Mouse (Mus musculus): Measurements from ENCODE around the gene Ccdc138.
"Not testable (repeated sequence)": the region's sequence is repeated elsewhere in the genome, so short reads cannot be mapped to it uniquely, and the experiment has no call there.

The Ccdc138 gene

DNA sequence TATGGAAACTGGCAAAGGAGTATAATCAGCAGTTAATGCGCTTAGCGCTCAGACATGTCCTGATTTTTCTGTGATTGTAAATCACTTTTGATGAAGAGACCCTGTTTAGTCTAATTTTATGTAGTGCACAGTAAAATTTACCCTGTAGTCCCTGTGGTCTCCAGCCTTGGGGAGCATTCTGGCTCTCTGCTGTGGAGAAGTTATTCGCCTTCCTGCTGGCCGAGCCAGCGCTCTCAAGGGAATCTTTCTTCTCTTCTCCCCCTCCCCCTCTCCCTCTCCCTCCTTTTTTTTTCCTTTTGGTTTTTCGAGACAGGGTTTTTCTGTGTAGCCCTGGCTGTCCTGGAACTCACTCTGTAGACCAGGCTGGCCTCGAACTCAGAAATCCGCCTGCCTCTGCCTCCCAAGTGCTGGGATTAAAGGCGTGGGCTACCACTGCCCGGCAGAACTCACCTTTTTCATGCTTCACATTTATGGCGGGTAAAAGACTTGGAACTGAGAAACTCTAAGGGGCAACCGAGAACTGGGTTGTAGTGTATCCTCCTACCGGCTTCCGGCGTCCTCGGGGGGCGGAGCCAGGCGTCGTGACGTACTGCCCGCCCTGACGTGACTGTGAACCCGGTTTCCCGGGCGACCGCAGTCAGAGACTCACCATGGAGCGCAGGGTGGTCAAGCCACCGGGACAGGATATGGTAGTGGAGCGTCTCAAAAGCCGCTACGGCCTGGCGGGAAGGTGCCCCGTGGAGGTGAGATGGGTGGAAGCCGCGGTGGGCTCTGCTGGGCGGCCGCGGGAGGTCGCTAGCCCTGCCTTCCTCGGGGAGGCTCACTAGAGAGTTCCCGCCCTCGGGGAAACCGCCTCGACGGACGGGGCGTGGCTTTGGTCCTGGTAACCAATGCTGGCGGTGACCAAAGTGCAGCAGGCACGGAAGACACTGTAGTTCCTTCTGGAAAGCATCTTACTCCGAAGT, at the start of gene Ccdc138:
Gene Ccdc138, plus strand, starts transcription at position 629 of the 965 bp plus-strand sequence.
- peak; percentile 75 to 90 for DNase-seq (ENCODE audit: low spot score in 2 of 2)

DNA sequence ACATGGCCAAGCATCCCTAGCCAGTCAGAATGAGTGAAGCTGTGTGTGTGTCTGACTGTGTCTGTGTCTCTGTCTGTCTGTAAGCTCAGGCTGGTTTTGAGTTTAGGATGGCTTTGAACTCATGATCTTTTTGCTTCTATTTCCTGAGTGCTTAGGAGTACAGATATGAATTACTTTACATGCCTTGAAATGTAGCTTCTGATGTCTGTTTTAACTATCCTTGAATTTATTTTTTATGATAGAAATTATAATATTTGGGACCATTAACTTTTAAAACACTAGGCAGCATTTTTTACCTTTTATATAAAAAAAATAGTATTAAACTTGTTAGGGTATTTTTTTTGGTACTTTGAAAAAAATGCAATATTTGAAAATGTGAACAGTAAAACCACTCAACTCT, 46.2 kb upstream of the Ccdc138 start:
- DNase-seq (ENCODE audit: low spot score in 2 of 2), result no peak

DNA sequence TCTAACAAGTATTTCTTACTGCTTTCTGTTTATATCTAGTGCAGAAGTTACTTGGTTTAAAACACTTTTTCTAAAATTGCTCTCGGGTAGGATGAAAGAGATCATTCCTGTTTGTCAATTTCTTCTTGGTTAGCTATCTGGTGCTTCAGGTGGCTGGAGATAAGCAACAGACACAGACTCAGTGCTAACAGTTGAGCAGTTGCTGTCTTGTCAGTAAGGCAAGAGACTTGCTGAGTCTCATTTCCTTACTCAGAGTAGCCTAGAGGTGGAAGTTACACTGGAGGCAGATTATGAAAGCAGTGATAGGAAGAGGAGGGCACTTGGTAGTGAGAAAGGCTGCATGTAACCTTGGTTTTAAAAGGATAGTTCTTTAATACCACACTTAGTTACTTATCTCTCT, 45.6 kb upstream of the Ccdc138 start:
- DNase-seq (ENCODE audit: low spot score in 2 of 2), result no peak

- no peak for DNase-seq (ENCODE audit: low spot score in 2 of 2)
These were observed 37.9 kb upstream of the Ccdc138 start for GRCm38 (mm10) chr10:58459896-58460295.

DNA sequence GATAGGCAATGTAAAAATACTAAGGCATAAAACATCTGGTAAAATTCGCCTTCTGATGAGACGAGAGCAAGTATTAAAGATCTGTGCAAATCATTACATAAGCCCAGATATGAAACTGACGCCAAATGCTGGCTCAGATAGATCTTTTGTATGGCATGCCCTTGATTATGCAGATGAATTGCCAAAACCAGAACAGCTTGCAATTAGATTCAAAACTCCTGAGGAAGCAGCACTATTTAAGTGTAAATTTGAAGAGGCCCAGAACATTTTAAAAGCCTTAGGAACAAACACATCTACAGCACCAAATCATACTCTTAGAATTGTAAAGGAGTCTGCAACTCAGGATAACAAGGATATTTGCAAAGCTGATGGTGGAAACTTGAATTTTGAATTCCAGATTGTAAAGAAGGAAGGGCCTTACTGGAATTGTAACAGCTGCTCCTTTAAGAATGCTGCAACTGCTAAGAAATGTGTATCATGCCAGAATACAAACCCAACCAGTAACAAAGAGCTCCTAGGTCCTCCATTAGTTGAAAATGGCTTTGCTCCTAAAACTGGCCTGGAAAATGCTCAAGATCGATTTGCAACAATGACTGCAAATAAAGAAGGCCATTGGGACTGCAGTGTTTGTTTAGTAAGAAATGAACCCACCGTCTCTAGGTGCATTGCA, 20.5 kb upstream of the Ccdc138 start:
- DNase-seq (ENCODE audit: low spot score in 2 of 2), result peak; percentile 35 to 38

DNA sequence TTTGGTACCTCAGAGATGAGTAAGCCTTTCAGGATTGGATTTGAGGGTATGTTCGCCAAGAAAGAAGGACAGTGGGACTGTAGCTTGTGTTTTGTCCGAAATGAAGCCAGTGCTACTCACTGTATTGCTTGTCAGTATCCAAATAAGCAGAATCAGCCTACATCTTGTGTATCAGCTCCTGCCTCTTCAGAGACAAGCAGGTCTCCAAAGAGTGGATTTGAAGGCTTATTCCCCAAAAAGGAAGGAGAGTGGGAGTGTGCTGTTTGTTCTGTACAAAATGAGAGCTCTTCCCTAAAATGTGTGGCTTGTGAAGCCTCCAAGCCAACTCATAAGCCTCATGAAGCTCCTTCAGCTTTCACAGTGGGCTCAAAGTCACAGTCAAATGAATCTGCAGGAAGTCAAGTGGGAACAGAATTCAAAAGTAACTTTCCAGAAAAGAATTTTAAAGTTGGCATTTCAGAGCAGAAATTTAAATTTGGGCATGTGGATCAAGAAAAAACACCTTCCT, 19.6 kb upstream of the Ccdc138 start:
- DNase-seq (ENCODE audit: low spot score in 2 of 2), result no peak

- no peak for DNase-seq (ENCODE audit: low spot score in 2 of 2)
These were observed 17.7 kb upstream of the Ccdc138 start for GRCm38 (mm10) chr10:58479954-58480490.

- no peak for DNase-seq (ENCODE audit: low spot score in 2 of 2)
These were observed 6.7 kb upstream of the Ccdc138 start for GRCm38 (mm10) chr10:58491031-58491430.

DNA sequence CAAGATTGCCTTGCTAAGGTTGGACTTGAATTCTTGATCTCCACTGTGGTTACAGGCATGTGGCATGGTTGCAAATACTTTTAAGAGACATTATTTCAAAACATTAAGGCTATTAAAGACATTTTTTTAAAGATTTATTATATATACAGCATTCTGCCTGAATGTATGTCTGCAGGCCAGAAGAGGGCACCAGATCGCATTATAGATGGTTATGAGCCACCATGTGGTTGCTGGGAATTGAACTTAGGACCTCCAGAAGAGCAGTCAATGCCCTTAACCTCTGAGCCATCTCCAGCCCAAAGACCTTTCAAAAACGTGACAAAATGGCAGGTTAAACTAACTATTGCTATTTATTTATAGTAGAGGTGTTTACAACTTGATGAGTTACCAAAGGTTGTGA, 2.1 kb upstream of the Ccdc138 start:
- no peak for DNase-seq (ENCODE audit: low spot score in 2 of 2)

DNA sequence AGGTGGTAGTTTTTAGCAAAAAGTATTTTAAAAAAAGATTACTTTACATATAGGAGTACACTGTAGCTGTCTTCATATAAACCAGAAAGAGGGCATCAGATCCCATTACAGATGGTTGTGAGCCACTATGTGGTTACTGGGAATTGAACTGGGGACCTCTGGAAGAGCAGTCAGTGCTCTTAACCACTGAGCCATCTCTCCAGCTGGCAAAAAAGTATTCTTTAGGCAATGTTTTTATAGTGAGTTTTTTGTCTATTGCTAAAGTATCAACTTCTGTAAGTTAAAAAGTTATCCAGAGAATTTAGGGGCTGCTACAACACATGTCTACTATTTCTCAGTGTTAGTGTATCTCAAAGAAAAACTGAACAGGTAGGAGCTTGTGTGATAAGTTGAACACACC, 1.0 kb upstream of the Ccdc138 start:
- no peak for DNase-seq (ENCODE audit: low spot score in 2 of 2)

DNA sequence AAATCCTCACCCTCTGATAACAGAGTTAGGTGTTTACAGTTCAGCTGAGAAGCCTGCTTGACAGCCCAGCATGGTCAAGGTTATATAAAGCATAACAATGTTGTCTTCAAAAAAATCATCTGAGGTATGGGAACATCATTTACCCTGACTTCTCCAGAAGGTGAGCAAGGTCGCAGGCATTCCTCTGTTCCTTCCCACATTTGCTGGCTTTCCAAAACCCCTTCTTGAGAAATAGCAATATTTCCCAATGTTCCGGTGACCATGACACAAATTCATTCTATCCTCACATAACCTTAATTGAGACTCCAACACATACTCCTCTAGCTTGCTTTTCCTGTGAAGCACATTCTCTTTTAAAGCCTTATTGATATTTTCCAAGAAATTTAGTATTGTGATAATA, 768 bp downstream of the Ccdc138 start:
- DNase-seq (ENCODE audit: low spot score in 2 of 2), result no peak

DNA sequence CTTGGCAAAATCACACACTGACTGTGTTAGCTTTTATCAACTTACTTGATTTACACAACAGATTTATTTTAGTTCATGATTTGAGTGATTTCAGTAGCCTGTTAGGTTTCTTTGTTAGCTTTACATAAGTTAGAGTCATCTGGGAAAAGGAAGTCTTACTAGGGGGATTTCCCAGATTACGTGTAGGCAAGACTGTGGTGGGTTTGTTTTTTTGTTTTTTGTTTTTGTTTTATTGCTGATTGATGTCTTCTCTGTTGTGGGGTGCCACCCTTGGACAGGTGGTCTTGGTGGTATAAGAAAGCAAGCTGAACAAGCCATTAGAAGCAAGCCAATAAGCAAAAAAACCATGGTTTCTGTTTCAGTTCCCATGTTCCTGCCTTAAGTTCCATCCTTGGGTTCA, 31.6 kb downstream of the Ccdc138 start:
- no peak for DNase-seq (ENCODE audit: low spot score in 2 of 2)

DNA sequence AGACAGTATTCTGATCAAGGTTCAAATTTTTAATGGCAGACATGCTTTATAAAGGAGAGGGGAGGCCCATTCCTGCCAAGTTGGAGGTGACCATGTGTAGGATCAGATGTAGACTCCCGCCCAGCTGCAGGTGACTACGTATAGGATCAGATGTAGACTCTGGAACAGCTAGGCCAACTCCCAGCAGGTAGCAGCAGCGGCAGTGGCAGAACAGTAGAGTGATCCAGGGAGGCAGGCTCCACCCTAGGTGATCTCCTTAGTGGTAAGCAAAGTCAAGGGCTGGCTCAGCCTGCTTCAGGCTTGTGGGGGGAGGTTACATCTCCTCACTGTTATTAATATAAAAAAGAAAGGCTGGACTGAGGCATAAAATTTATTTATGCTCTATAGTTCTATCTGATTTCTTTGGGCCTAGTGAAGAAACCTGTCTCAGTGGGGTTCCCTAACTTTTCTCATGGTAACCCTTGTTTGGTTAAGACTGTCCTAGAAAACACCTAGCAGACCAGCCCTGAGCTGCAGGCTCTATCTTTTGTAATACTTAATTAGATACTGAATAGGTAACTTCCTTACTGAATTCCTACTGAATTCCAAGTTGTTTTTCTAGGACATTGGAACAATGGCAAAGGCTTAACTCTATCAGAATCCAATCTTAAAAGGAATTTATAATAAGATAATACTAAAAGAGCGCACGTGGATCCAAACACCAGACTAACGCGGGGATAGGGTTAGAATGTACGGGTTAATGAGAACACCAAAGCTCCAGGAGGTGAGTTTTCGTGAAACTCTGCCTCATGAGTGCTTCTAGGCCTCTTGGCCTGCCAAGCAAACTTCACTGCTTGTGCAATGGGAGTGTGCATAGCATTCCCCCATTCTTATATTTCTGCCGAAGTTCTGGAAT, 33.4 kb downstream of the Ccdc138 start:
- no peak for DNase-seq (ENCODE audit: low spot score in 2 of 2)

DNA sequence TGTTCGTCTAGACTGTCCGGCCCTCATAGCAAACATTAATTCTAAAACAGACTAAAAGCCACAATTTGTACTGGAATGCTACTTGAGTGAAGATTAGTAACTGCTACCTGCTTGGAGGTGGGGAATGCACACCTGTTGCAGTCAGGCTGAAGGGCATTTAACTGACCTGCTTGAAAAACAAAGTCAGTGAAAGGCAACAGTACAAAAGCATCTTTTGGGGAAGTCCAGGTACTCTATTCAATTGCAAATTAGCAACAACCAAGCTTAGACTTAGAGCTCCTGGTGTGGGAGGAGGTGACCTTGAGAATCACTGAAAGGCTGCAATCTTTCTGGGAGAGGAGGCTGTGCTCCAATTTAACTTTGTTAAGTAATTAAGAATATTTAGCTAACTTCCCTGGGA, 34.4 kb downstream of the Ccdc138 start:
- DNase-seq (ENCODE audit: low spot score in 2 of 2), result no peak

GRCm38 (mm10) chr10:58536276-58536675, 38.5 kb downstream of the Ccdc138 start:
- DNase-seq (ENCODE audit: low spot score in 2 of 2), result not testable (repeated sequence)

- no peak for DNase-seq (ENCODE audit: low spot score in 2 of 2)
These were observed 42.9 kb downstream of the Ccdc138 start for GRCm38 (mm10) chr10:58540613-58541012.

DNA sequence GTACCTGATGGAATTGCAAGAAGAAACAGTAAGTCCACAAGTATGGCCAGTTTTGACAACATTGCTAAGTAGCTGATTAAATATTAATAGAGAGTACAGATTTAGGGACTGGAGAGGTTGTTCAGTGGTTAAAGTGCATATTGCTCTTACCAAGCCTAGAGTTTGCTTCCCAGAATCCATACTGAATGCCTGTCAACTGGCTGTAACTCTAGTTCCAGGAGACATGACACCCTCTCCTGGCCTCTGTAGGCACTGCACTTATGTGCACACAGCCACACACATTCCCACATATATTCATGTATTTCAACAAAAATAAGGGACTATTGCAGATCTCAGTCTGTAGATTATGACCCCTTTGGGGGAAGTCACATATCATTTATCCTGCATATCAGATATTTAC, 51.0 kb downstream of the Ccdc138 start:
- no peak for DNase-seq (ENCODE audit: low spot score in 2 of 2)

DNA sequence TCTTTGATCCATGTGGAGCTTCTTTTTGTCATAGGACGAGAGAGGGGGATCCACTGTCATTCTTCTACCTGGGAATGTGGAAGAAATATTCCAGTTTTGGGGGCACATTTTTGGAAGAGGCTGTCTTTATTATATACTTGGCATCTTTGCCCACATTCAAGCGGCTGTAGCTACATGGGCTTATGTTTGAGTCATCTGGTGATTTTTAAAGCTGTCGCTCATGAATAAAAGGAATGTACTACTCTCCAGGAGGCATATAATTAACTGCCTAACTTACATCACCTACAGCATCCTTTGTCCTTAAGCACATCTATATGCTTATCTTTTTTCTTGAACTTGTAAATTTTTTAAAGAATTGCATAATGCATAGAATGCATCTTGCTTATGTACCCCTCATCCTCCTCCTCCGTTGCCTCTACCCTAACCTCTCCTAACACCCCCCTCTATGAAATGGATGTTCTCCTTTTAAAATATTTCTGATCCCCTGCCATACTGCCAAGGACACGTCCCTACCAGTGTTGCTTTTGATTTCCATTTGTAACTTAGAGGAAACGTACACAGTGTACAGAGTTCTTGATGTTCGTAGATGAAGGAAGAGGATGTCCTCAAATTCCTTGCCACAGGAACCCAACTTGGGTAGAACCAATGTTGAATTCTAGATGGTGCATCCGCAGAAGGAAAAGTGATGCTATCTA, 57.1 kb downstream of the Ccdc138 start:
- DNase-seq (ENCODE audit: low spot score in 2 of 2), result no peak

- peak in 1 of 2 experiments; percentile 35 for DNase-seq (ENCODE audit: low spot score in 2 of 2)
These were observed 61.4 kb downstream of the Ccdc138 start for GRCm38 (mm10) chr10:58559098-58559497.

- peak in 1 of 2 experiments; percentile 34 for DNase-seq (ENCODE audit: low spot score in 2 of 2)
These were observed 62.2 kb downstream of the Ccdc138 start for GRCm38 (mm10) chr10:58559901-58560300.

DNA sequence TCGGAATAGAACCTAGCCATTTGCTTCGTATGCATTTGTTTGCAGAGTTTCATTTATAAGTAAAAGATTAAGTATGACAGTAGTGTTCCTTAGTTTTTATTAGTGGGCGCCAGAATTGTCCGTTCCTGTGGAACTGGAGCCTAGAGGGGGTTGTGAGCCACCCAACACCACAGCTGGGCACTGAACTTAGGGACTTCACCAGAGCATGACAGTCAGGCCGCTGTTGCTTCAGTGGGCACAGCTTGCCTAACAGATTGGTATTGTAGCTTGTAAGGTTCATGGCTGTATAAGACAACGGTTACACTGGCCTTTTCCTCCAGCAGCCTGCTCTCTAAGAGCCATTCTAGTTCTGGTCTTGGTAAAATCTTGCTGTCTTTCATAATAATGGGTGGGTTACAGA, 62.8 kb downstream of the Ccdc138 start:
- no peak for DNase-seq (ENCODE audit: low spot score in 2 of 2)
